Mouse (Mus musculus): ENCODE data around the gene Becn1. TPM values are rescaled to one million over a fixed set of nuclear protein-coding genes. Genes with fewer than 3 reads are reported as not detected.

Gene Becn1
- polyA plus RNA-seq, 1 experiment from 2014 or later = 162 TPM

DNA sequence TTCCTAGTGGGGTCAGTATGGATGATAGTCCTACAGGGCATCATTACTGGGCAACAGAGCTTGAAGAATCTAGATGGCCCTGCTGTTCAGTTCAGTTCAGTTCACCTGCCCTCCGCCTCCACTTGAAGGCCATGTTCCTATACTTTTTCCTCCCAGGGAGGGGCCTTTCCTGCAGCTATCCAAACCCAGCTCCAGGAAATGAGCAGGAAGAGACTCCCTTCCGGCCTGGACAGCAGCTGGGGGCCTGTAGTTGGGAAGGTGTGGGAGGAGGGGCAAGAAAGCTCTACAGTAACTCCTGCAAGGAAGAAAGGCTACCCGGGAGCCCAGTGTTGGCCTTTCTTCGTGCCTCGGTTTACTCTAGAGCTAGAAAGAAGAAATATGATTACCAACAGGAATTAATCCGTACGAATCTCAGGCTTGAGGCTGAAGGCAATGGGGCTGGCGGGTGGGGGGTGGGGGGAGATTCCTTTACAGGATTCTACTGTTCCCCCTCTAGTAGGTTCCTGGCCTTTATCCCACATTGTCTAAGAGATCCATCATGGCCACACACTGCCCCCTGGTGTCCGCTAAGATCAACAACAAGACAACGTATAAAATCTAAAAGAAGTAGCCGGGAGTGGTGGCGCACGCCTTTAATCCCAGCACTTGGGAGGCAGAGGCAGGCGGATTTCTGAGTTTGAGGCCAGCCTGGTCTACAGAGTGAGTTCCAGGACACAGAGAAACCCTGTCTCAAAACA lies 53.7 kb downstream of the Becn1 start:
- H3K9ac ChIP-seq (replicated peaks) = no peak overlapping the region
- peaks cover 45% of the 10 kb centered on the region for H3K27me3 ChIP-seq
- no peaks in the 10 kb centered on the region for H3K36me3 ChIP-seq
- peaks cover 19% of the 10 kb centered on the region for H3K4me1 ChIP-seq
- WGBS = 38% methylated on average over 14 of the region's 14 CpGs
- no peak overlapping the region for H3K27ac ChIP-seq (replicated peaks)
- H3K4me3 ChIP-seq = no peak overlapping the region
- no peaks in the 10 kb centered on the region for H3K9me3 ChIP-seq
- ATAC-seq (ENCODE audit: low FRiP score, low read depth) = no peak
- H3K4me2 ChIP-seq (replicated peaks) = no peak overlapping the region

DNA sequence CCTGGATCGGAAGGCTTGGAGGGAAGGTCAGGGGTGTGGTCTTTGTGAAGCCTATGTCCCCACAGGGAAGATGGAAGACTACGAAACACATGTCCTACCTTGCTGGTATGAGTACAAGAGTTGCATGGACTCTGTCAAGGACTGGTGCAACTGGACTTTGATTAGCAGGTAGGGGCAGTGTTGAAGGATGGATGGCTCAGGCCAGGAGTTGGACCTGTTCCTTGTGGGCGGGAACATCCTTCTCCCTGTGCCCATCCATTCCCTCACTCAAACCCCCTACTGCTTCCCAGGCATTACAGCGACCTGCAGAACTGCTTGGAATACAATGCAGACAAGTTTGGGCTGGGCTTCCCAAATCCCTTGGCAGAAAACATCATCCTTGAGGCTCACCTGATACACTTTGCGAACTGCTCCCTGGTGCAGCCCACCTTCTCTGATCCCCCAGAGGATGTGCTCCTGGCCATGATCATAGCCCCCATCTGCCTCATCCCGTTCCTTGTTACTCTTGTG lies 54.5 kb downstream of the Becn1 start:
- Histone ChIP-seq H3K27ac (replicated peaks) (no peak overlapping the region), H3K4me1 (peaks cover 14% of the 10 kb centered on the region; the same call in 1 of the 2 replicates), H3K4me2 (replicated peaks) (no peak overlapping the region), H3K9me3 (no peaks in the 10 kb centered on the region), H3K4me3 (no peak overlapping the region), H3K27me3 (peaks cover 45% of the 10 kb centered on the region), H3K9ac (replicated peaks) (no peak overlapping the region), H3K36me3 (no peaks in the 10 kb centered on the region)
- no peak for ATAC-seq (ENCODE audit: low FRiP score, low read depth)
- WGBS = 82% methylated on average over 6 of the region's 6 CpGs

DNA sequence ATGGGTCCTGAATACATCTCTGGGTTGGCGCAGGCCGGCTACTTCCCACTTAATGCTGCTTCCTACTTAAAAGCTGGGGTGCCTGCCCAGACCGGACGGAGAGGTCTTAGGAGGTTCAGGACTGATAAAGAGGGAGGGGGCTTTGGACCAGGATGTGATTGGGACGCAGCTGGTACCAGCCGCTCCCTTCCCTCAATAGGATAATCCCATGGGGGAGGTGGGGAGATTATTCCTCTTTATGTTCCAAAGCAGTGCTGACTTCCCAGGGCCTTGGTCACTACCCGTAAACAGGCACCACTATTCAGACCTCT lies 55.4 kb downstream of the Becn1 start:
- Histone ChIP-seq H3K4me1 (peaks cover 14% of the 10 kb centered on the region; the same call in 1 of the 2 replicates), H3K27ac (replicated peaks) (no peak overlapping the region; the same call in 1 of the 2 replicates), H3K4me2 (replicated peaks) (peak overlapping the region; percentile 85), H3K9me3 (no peaks in the 10 kb centered on the region), H3K36me3 (no peaks in the 10 kb centered on the region), H3K4me3 (peak overlapping the region; percentile 54), H3K9ac (replicated peaks) (peak overlapping the region; percentile 73), H3K27me3 (peaks cover 45% of the 10 kb centered on the region)
- 5% methylated on average over 7 of the region's 7 CpGs for WGBS
- ATAC-seq (ENCODE audit: low FRiP score, low read depth) = peak; percentile 38; the same call in 1 of the 2 replicates

DNA sequence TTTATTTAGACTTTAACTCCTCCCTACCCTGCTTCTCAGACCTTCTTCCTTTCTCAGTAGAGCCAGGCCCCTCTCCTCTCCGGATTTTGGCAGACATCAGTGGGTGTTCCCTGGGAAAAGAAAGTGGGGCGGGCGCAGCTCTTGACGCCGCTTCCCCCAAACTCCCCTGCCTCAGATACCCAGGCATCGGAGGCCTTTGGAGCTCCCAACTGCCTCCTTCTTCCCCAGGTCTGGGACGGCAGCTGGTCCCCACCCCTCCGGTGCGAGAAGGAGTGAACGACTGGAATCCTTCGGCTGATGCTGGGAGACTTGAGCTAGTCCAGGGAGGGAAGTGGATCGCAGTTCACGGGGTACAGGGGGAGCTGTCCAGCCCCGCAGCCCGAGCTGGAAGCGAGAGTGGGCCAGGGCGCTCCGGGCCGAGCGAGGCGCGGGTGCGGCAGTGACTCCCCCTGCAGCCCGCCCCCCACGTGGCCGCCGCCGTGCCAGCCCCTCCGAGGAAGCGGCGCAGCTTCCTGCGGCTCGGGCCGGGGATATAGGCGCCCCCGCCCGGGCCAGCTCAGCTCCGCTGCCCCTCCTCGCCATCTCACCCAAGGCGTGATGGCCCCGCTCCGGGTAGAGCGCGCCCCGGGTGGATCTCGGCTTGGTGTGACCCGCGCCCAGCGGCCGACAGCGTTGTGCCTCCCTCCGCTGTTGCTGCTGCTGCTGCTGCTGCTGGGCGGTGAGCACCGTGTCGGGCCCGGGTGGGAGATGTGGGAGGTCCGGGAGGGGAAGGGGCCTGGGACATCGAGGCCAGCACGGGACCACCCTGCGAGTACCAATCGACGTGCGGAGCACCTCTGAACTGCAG lies 56.0 kb downstream of the Becn1 start, which contains the start of gene Ramp2:
Ramp2 (plus strand) TSS at position 174 of the 847 bp plus-strand sequence.
- peak within 1 kb of the TSS; percentile 85 for H3K4me2 ChIP-seq (replicated peaks)

DNA sequence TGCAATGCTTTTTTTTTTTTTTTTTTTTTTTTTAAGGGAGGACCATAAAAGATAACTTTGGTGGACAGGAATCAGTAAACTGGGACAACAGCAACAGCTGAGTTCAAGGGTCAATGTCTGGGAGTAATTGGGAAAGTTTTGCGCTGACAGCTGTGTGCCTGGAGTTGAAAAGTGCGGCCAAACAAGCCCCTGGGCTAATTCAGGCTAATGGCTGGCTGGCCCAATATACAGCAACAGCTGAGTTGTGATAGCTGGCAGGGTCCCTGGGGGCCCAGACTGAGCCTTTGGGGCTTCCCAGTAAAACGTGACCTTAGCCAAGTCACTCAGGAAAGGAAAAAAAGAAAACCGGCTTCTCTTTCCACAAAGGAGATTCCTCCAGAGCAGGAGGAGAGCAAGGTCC lies 57.0 kb downstream of the Becn1 start:
- peaks cover 14% of the 10 kb centered on the region; the same call in 1 of the 2 replicates for H3K4me1 ChIP-seq
- peaks cover 45% of the 10 kb centered on the region for H3K27me3 ChIP-seq
- no peaks in the 10 kb centered on the region for H3K36me3 ChIP-seq
- no peaks in the 10 kb centered on the region for H3K9me3 ChIP-seq
- no peak overlapping the region for H3K4me2 ChIP-seq (replicated peaks)
- H3K9ac ChIP-seq (replicated peaks) = no peak overlapping the region
- WGBS = 46% methylated on average over 4 of the region's 4 CpGs
- no peak overlapping the region for H3K4me3 ChIP-seq
- no peak for ATAC-seq (ENCODE audit: low FRiP score, low read depth)
- no peak overlapping the region for H3K27ac ChIP-seq (replicated peaks)

More for the DNA sequence above, 56.0 kb downstream of the Becn1 start, which contains the start of gene Ramp2:
- Histone ChIP-seq H3K9me3 (no peaks in the 10 kb centered on the region), H3K36me3 (no peaks in the 10 kb centered on the region), H3K4me1 (peaks cover 14% of the 10 kb centered on the region; the same call in 1 of the 2 replicates), H3K27me3 (peaks cover 45% of the 10 kb centered on the region), H3K27ac (replicated peaks) (no peak within 1 kb of the TSS; the same call in 1 of the 2 replicates), H3K9ac (replicated peaks) (peak within 1 kb of the TSS; percentile 73), H3K4me3 (peak within 1 kb of the TSS; percentile 54)
- under 1% methylated on average over 63 of the region's 63 CpGs for WGBS
- ATAC-seq (ENCODE audit: low FRiP score, low read depth) = peak; percentile 68

DNA sequence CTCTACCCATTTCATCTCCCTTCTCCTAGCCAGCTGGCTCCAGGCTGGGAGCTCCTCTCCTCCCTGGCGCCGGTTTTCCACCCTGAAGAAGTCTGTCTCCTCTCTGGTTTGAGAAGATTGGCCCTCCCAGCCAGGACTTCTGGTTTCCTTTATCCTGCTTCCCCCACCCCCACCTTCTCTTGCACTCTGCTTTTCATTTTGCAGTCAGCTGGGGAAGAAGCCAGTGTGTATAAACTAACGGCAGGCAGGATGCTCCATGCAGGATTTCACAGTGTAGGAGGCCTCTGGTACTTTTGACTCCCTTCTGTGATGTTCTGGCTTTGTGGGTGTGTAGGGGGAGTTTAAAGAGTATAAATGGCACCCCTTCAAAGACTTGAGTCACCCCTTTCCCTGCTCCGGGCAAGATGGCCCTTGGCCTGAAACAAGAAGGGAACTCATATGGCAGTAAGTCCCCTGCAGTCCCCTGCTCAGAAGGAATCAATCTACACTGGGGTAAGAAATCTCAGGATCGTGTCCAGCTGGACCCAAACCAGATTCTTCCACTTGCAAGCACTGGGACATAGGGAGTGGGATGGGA lies 63.9 kb downstream of the Becn1 start:
- Histone ChIP-seq H3K9ac (replicated peaks) (no peak overlapping the region), H3K4me1 (no peaks in the 10 kb centered on the region), H3K27ac (replicated peaks) (no peak overlapping the region), H3K36me3 (no peaks in the 10 kb centered on the region), H3K9me3 (no peaks in the 10 kb centered on the region), H3K27me3 (no peaks in the 10 kb centered on the region), H3K4me3 (no peak overlapping the region), H3K4me2 (replicated peaks) (no peak overlapping the region)
- no peak for ATAC-seq (ENCODE audit: low FRiP score, low read depth)
- 55% methylated on average over 5 of the region's 5 CpGs for WGBS

DNA sequence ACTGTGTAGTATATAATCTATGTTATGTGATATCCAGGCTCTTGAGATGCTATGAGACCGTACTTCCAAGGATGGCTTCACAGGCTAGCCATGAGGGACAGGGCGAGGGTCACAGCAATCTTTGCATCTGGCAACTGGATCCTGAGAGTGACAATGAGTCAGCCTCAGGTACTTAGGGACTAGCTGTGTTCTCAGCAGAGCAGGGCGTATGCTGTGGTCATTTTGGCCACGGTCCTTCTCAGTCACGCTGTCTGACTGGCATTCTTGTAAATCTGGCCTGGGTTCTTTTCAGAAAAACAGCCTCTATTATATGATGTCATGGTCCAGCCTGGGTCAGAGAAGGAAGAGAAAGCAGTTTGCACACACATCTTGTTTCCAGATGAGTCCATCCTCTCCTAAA lies 65.3 kb downstream of the Becn1 start:
- no peak for ATAC-seq (ENCODE audit: low FRiP score, low read depth)
- H3K36me3 ChIP-seq = no peaks in the 10 kb centered on the region
- H3K9me3 ChIP-seq = no peaks in the 10 kb centered on the region
- 92% methylated on average over 5 of the region's 5 CpGs for WGBS
- H3K27me3 ChIP-seq = peaks cover 4% of the 10 kb centered on the region; the same call in 1 of the 2 replicates
- no peak overlapping the region for H3K9ac ChIP-seq (replicated peaks)
- no peaks in the 10 kb centered on the region for H3K4me1 ChIP-seq
- H3K4me3 ChIP-seq = no peak overlapping the region
- no peak overlapping the region for H3K27ac ChIP-seq (replicated peaks)
- H3K4me2 ChIP-seq (replicated peaks) = no peak overlapping the region

Other genes starting within 250 kb of the Becn1 start
- gene Naglu, start 232.3 kb downstream of the Becn1 start, polyA plus RNA-seq (2016; fragmentation: Nextera tagmentation; extraction: Ambion mirVana) = 10.9 and 11.1 TPM in 2 replicates
- gene Hsd17b1, start 223.9 kb downstream of the Becn1 start, polyA plus RNA-seq (2016; fragmentation: Nextera tagmentation; extraction: Ambion mirVana) = 0.22 and 0.31 TPM in 2 replicates
- gene Coasy, start 219.7 kb downstream of the Becn1 start, polyA plus RNA-seq (2016; fragmentation: Nextera tagmentation; extraction: Ambion mirVana) = 51.7 and 53.9 TPM in 2 replicates
- gene Mlx, start 215.0 kb downstream of the Becn1 start, polyA plus RNA-seq (2016; fragmentation: Nextera tagmentation; extraction: Ambion mirVana) = 49.2 and 60.5 TPM in 2 replicates
- gene Psmc3ip, start 206.8 kb downstream of the Becn1 start, polyA plus RNA-seq (2016; fragmentation: Nextera tagmentation; extraction: Ambion mirVana) = 41.7 and 42.4 TPM in 2 replicates
- gene Retreg3, start 182.4 kb downstream of the Becn1 start, polyA plus RNA-seq (2016; fragmentation: Nextera tagmentation; extraction: Ambion mirVana) = 21.8 and 23.1 TPM in 2 replicates
- gene Tubg1, start 182.3 kb downstream of the Becn1 start, polyA plus RNA-seq (2016; fragmentation: Nextera tagmentation; extraction: Ambion mirVana) = 96.3 and 97.4 TPM in 2 replicates
- 9.0 and 10.3 TPM in 2 replicates for gene Tubg2, start 146.4 kb downstream of the Becn1 start, polyA plus RNA-seq (2016; fragmentation: Nextera tagmentation; extraction: Ambion mirVana)
- 0.74 and 0.94 TPM in 2 replicates for gene Cntnap1, start 131.8 kb downstream of the Becn1 start, polyA plus RNA-seq (2016; fragmentation: Nextera tagmentation; extraction: Ambion mirVana)
- 12.3 and 12.6 TPM in 2 replicates for gene Plekhh3, start 130.9 kb downstream of the Becn1 start, polyA plus RNA-seq (2016; fragmentation: Nextera tagmentation; extraction: Ambion mirVana)
- gene Ccr10, start 126.8 kb downstream of the Becn1 start, polyA plus RNA-seq (2016; fragmentation: Nextera tagmentation; extraction: Ambion mirVana) = 0.10 and 0.17 TPM in 2 replicates
- gene Ezh1, start 75.8 kb downstream of the Becn1 start, polyA plus RNA-seq (2016; fragmentation: Nextera tagmentation; extraction: Ambion mirVana) = 12.6 and 14.4 TPM in 2 replicates
- gene Ramp2, start 56.3 kb downstream of the Becn1 start, polyA plus RNA-seq (2016; fragmentation: Nextera tagmentation; extraction: Ambion mirVana) = 70.3 and 76.3 TPM in 2 replicates
- 101 and 102 TPM in 2 replicates for gene Vps25, start 48.6 kb downstream of the Becn1 start, polyA plus RNA-seq (2016; fragmentation: Nextera tagmentation; extraction: Ambion mirVana)
- gene Wnk4, start 41.7 kb downstream of the Becn1 start, polyA plus RNA-seq (2016; fragmentation: Nextera tagmentation; extraction: Ambion mirVana) = 7.8 and 10.2 TPM in 2 replicates
- 1.3 and 1.6 TPM in 2 replicates for gene Cntd1, start 23.3 kb downstream of the Becn1 start, polyA plus RNA-seq (2016; fragmentation: Nextera tagmentation; extraction: Ambion mirVana)
- 196 and 198 TPM in 2 replicates for gene Coa3, start 23.2 kb downstream of the Becn1 start, polyA plus RNA-seq (2016; fragmentation: Nextera tagmentation; extraction: Ambion mirVana)
- gene Psme3, start 13.9 kb upstream of the Becn1 start, polyA plus RNA-seq (2016; fragmentation: Nextera tagmentation; extraction: Ambion mirVana) = 163 and 180 TPM in 2 replicates
- 2.1 and 3.1 TPM in 2 replicates for gene Aoc2, start 22.8 kb upstream of the Becn1 start, polyA plus RNA-seq (2016; fragmentation: Nextera tagmentation; extraction: Ambion mirVana)
- gene Aoc3, start 28.3 kb upstream of the Becn1 start, polyA plus RNA-seq (2016; fragmentation: Nextera tagmentation; extraction: Ambion mirVana) = not detected in 2 replicates
- gene G6pc, start 65.3 kb upstream of the Becn1 start, polyA plus RNA-seq (2016; fragmentation: Nextera tagmentation; extraction: Ambion mirVana) = not detected in 2 replicates
- 90.8 and 91.0 TPM in 2 replicates for gene Aarsd1, start 115.3 kb upstream of the Becn1 start, polyA plus RNA-seq (2016; fragmentation: Nextera tagmentation; extraction: Ambion mirVana)
- gene Gm27029, start 122.5 kb upstream of the Becn1 start, polyA plus RNA-seq (2016; fragmentation: Nextera tagmentation; extraction: Ambion mirVana) = 5.6 and 7.8 TPM in 2 replicates
- 27.0 and 30.2 TPM in 2 replicates for gene Rundc1, start 122.8 kb upstream of the Becn1 start, polyA plus RNA-seq (2016; fragmentation: Nextera tagmentation; extraction: Ambion mirVana)
- 2.3 and 3.1 TPM in 2 replicates for gene Ptges3l, start 123.0 kb upstream of the Becn1 start, polyA plus RNA-seq (2016; fragmentation: Nextera tagmentation; extraction: Ambion mirVana)
- 310 and 319 TPM in 2 replicates for gene Rpl27, start 140.0 kb upstream of the Becn1 start, polyA plus RNA-seq (2016; fragmentation: Nextera tagmentation; extraction: Ambion mirVana)
- 3.0 and 3.9 TPM in 2 replicates for gene Ifi35, start 146.1 kb upstream of the Becn1 start, polyA plus RNA-seq (2016; fragmentation: Nextera tagmentation; extraction: Ambion mirVana)
- gene Rnd2, start 162.7 kb upstream of the Becn1 start, polyA plus RNA-seq (2016; fragmentation: Nextera tagmentation; extraction: Ambion mirVana) = 89.5 and 92.3 TPM in 2 replicates
- gene Vat1, start 163.9 kb upstream of the Becn1 start, polyA plus RNA-seq (2016; fragmentation: Nextera tagmentation; extraction: Ambion mirVana) = 69.3 and 73.0 TPM in 2 replicates
- gene Brca1, start 249.7 kb upstream of the Becn1 start, polyA plus RNA-seq (2016; fragmentation: Nextera tagmentation; extraction: Ambion mirVana) = 16.1 and 21.1 TPM in 2 replicates
- 119 and 130 TPM in 2 replicates for gene Nbr1, start 249.9 kb upstream of the Becn1 start, polyA plus RNA-seq (2016; fragmentation: Nextera tagmentation; extraction: Ambion mirVana)

Measured in midbrain, embryonic 12.5 days (tissue).